Mouse (Mus musculus): Measurements from ENCODE around the gene Gm40193.

- TF ChIP-seq POLR2A (IDR thresholded peaks at IDR 0.05; ENCODE audit: control insufficient read depth, extremely low read depth, insufficient read depth, low read length, poor library complexity) (no peak), CTCF (IDR thresholded peaks at IDR 0.05; ENCODE audit: borderline replicate concordance, control insufficient read depth, extremely low read depth, insufficient read depth, low read length, poor library complexity) (no peak)
Observed at GRCm38 (mm10) chr11:70487816-70488215, 44.9 kb downstream of the Gm40193 start.

All from thymus, adult 2 months (tissue).